Mouse (Mus musculus) bone marrow macrophage, adult 2 months (primary cell): ENCODE data around the gene Iqsec1. TPM values are rescaled to one million over a fixed set of nuclear protein-coding genes. Genes with fewer than 3 reads are reported as not detected.

Experiments
- H3K27ac ChIP-seq: 2 replicates; pipeline ENCODE4 v1.5.1; 2012; ENCODE audit warnings: low read depth, low read length; ENCODE audit not compliant: insufficient read depth
- H3K4me1 ChIP-seq: 2 replicates; pipeline ENCODE4 v1.6.1; 2012; ENCODE audit warnings: low read length; ENCODE audit not compliant: control insufficient read depth, insufficient read depth
- H3K4me3 ChIP-seq: 2 replicates; pipeline ENCODE4 v1.5.1; 2012; ENCODE audit warnings: mild to moderate bottlenecking, low read length, moderate library complexity; ENCODE audit not compliant: insufficient read depth
- CTCF ChIP-seq: IDR thresholded peaks from 2 replicates; pipeline ENCODE4 v1.5.1; 2012; ENCODE audit warnings: low read depth, mild to moderate bottlenecking, low read length, moderate library complexity
- POLR2A ChIP-seq: IDR thresholded peaks from 2 replicates; pipeline ENCODE4 v1.6.1; 2012; ENCODE audit warnings: mild to moderate bottlenecking, low read depth, low read length, borderline replicate concordance
- polyA plus RNA-seq: library from polyadenylated mRNA; stranded (reverse); fragments of >200 nt; gene quantifications from 2 replicates; pipeline ENCODE4 v1.2.4, GENCODE M21; 2012; ENCODE audit not compliant: missing spikeins, insufficient read depth, insufficient read length

Gene Iqsec1
- polyA plus RNA-seq, 1 experiment, result 38.2 TPM

DNA sequence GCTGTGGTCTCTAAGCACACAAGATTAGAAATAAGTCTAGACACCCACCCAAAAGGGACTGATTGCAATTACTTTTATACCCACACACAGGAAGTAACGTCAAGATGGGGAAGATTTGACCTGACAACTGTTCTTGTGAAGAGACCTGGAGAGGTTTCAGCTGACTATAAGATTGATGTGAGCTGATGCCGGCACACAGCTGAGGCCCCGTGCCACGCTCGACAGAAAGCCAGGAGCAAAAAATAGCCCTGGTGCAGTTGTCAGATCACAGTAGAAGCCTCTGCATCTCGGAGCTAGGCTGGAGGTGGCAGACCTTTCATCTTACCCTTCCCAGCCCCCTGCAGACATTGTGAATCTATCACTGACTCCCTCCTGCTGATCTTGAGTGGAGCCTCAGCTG is 289.6 kb downstream of the Iqsec1 start:
- peaks cover 31% of the 10 kb centered on the region for H3K4me1 ChIP-seq
- H3K27ac ChIP-seq, result no peak overlapping the region
- no peak for TF ChIP-seq CTCF
- TF ChIP-seq POLR2A, result no peak
- no peak overlapping the region for H3K4me3 ChIP-seq

GRCm38 (mm10) chr6:90695754-90696153 is 292.7 kb downstream of the Iqsec1 start:
- Histone ChIP-seq H3K4me1 (peaks cover 24% of the 10 kb centered on the region), H3K4me3 (no peak overlapping the region), H3K27ac (no peak overlapping the region)
- TF ChIP-seq CTCF, result no peak
- no peak for TF ChIP-seq POLR2A

GRCm38 (mm10) chr6:90692404-90692803 is 296.1 kb downstream of the Iqsec1 start:
- TF ChIP-seq POLR2A (no peak), CTCF (no peak)
- H3K4me1 ChIP-seq, result peaks cover 45% of the 10 kb centered on the region

DNA sequence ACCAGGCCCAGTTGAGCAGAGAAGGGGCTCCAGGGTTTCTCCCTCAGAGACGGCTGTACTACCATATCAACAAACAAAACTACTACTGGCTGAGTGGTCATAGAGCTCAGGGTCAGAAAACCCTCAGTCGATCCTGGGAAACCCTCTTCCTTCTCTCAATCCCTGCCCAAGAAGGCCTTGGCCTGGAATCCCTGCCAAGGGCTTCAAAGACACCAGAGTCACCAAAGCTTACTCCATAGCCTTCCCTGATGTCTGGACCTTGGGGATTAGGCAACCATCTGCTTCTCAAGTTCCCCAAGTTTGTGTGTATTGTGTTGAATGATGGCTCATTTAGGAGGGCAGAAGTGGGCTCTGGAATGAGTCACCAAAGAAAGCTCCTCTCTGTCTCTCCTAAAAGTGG is 296.6 kb downstream of the Iqsec1 start:
- TF ChIP-seq POLR2A, result no peak
- no peak for TF ChIP-seq CTCF
- Histone ChIP-seq H3K27ac (no peak overlapping the region), H3K4me3 (no peak overlapping the region), H3K4me1 (peaks cover 45% of the 10 kb centered on the region)

More at GRCm38 (mm10) chr6:90692404-90692803, 296.1 kb downstream of the Iqsec1 start:
- Histone ChIP-seq H3K27ac (no peak overlapping the region), H3K4me3 (no peak overlapping the region)

- TF ChIP-seq CTCF, result no peak
- TF ChIP-seq POLR2A, result no peak
- Histone ChIP-seq H3K4me1 (peaks cover 45% of the 10 kb centered on the region), H3K27ac (no peak overlapping the region), H3K4me3 (no peak overlapping the region)
Observed at GRCm38 (mm10) chr6:90689500-90689899, 299.0 kb downstream of the Iqsec1 start.

GRCm38 (mm10) chr6:90688742-90689141 is 299.7 kb downstream of the Iqsec1 start:
- Histone ChIP-seq H3K4me3 (no peak overlapping the region), H3K4me1 (peaks cover 45% of the 10 kb centered on the region), H3K27ac (no peak overlapping the region)
- TF ChIP-seq CTCF (no peak), POLR2A (no peak)

DNA sequence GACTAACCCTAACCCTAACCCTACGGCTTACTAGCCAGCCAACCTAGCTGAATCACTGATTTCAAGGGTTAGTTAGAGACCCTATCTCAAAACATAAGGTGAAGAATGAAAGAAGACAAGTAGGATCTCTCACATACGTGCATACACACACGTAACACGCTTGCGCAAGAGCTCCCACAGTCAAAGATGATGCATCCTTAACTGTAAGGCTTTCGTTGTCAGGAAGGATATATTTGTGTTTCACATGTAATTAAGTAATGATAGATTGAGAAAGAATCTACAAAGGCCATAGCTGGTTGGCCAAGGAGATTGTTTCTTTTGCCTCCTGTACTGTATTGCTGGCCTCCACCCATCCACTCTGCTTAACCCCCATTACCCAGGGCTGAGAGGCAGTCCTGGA is 300.5 kb downstream of the Iqsec1 start:
- H3K4me3 ChIP-seq, result no peak overlapping the region
- TF ChIP-seq CTCF (no peak), POLR2A (no peak)
- no peak overlapping the region for H3K27ac ChIP-seq
- H3K4me1 ChIP-seq, result peaks cover 38% of the 10 kb centered on the region

- Histone ChIP-seq H3K4me1 (peaks cover 29% of the 10 kb centered on the region), H3K4me3 (no peak overlapping the region), H3K27ac (no peak overlapping the region)
- TF ChIP-seq CTCF (no peak), POLR2A (no peak)
Observed at GRCm38 (mm10) chr6:90686812-90687211, 301.7 kb downstream of the Iqsec1 start.

- Histone ChIP-seq H3K4me1 (peaks cover 23% of the 10 kb centered on the region), H3K27ac (no peak overlapping the region), H3K4me3 (no peak overlapping the region)
- no peak for TF ChIP-seq POLR2A
- TF ChIP-seq CTCF, result no peak
Observed at GRCm38 (mm10) chr6:90683831-90684532, 304.5 kb downstream of the Iqsec1 start.

DNA sequence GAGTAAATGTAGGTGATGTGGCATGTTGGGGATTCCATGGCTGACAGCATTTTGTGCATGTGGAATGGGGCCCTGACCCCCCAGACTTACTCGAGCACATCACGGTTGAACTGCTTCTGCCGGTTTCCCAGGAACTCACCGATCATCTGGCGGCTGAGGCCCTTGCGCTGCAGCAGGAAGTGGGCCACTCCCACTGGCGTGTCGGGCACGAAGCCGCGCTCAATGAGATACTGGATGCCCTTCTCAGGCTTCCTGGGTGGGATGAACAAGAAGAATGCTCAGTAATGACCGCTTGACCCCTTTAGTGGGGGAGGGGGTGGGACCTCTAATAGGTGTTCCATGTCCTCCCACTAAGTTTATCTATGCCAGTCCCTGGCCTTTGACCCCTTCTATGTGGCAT is 308.1 kb downstream of the Iqsec1 start:
- TF ChIP-seq POLR2A (no peak), CTCF (no peak)
- H3K4me1 ChIP-seq, result peaks cover 13% of the 10 kb centered on the region
- no peak overlapping the region for H3K4me3 ChIP-seq
- no peak overlapping the region for H3K27ac ChIP-seq

DNA sequence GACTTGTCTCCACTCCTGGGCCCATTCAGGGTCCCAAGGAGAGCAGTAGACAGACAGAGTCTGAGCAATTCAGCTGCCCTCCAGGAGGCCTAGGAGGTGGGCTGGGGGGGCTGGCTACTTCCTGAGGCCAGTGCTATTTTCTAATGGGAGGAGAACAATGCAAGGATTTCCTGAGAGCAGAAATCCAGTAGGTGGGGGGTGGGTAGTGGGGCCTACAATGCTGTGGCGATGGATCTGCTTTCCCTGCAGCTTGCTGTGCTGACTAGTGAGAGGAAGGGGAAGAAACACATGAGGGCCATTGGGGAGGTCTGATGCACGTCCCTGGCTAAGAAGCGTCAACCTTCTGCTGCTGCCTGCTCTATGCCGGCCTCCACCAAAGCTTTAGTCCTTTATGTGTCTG is 309.7 kb downstream of the Iqsec1 start:
- H3K4me3 ChIP-seq, result no peak overlapping the region
- no peak for TF ChIP-seq CTCF
- TF ChIP-seq POLR2A, result no peak
- peaks cover 13% of the 10 kb centered on the region for H3K4me1 ChIP-seq
- H3K27ac ChIP-seq, result no peak overlapping the region
